Mouse (Mus musculus) intestine, embryonic 16.5 days (tissue): ENCODE results near the gene Rims4. TPM values are rescaled to one million over a fixed set of nuclear protein-coding genes. Genes with fewer than 3 reads are reported as not detected.

Experiments used
- ATAC-seq: fragments of 200-750 bp; cut with Nextera tagmentation; 2 replicates; pipeline ENCODE4 v1.8.0; 2017; ENCODE audit warnings: moderate TSS enrichment, moderate library complexity
- H3K27ac ChIP-seq: fragments of 300-500 bp; sonication (generic); 2 replicates; pipeline ENCODE4 v1.5.1; 2014; ENCODE audit warnings: mild to moderate bottlenecking, low read length
- H3K27me3 ChIP-seq: fragments of 300-500 bp; sonication (generic); replicated peaks from 2 replicates; pipeline ENCODE4 v1.6.1; 2014; ENCODE audit warnings: low read length, control low read depth, mixed read lengths; ENCODE audit not compliant: control insufficient read depth, insufficient read depth
- H3K36me3 ChIP-seq: fragments of 300-500 bp; sonication (generic); 2 replicates; pipeline ENCODE4 v1.6.1; 2014; ENCODE audit warnings: low read length, control low read depth; ENCODE audit not compliant: control insufficient read depth, insufficient read depth
- H3K4me1 ChIP-seq: fragments of 300-500 bp; sonication (generic); 2 replicates; pipeline ENCODE4 v1.6.1; 2014; ENCODE audit warnings: low read length, control low read depth, mixed read lengths; ENCODE audit not compliant: control insufficient read depth, insufficient read depth
- H3K4me2 ChIP-seq: fragments of 300-500 bp; sonication (generic); 2 replicates; pipeline ENCODE4 v1.6.1; 2014; ENCODE audit warnings: low read depth, low read length, control low read depth
- H3K4me3 ChIP-seq: fragments of 300-500 bp; sonication (generic); 2 replicates; pipeline ENCODE4 v1.5.1; 2014; ENCODE audit warnings: mild to moderate bottlenecking, low read length
- H3K9ac ChIP-seq: fragments of 300-500 bp; sonication (generic); 2 replicates; pipeline ENCODE4 v1.6.1; 2014; ENCODE audit warnings: low read depth, low read length
- H3K9me3 ChIP-seq: fragments of 300-500 bp; sonication (generic); 2 replicates; pipeline ENCODE4 v1.6.1; 2016; ENCODE audit warnings: low read length, control low read depth; ENCODE audit not compliant: control insufficient read depth
- WGBS: fragments of 180-500 bp; shearing (Covaris S2); extraction: QIAGEN DNeasy Blood & Tissue Kit; methylation state at CpG from one replicate; pipeline ENCODE4 v1.1.7; 2014; 5-methylcytosine and 5-hydroxymethylcytosine counted together
- polyA plus RNA-seq: library from polyadenylated mRNA; unstranded; fragments of >200 nt; fragmentation: Nextera tagmentation; extraction: Ambion mirVana; gene quantifications from 2 replicates; pipeline ENCODE4 v1.2.1, GENCODE M21; 2015

Gene Rims4
- polyA plus RNA-seq, 1 experiment from 2014 or later, result 0.35 TPM

DNA sequence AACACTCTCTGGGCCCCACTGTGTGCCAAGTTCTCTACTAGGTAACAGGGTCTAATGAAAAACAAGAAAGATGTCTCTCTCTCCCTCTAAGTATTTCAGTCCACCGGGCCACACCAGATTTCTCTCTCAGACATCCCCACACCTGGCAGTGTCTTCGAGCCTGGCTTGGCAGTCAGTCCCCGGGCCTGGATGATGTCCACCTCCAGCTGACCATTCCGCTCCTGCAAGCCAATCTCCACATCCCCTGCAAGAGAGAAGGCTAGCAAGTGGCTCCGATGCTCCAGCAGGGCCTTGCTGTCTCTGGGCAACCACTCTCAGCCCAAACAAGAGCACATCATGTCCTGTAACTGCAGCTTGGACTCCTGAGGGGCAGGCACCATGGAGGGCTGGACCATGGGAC is 53.2 kb downstream of the Rims4 start:
- Histone ChIP-seq H3K4me1 (no peaks in the 10 kb centered on the region), H3K27ac (no peak overlapping the region), H3K27me3 (no peaks in the 10 kb centered on the region), H3K36me3 (no peaks in the 10 kb centered on the region), H3K9me3 (no peaks in the 10 kb centered on the region), H3K4me3 (no peak overlapping the region), H3K9ac (no peak overlapping the region), H3K4me2 (no peak overlapping the region)
- WGBS, result 87% methylated on average over 5 of the region's 5 CpGs
- ATAC-seq, result no peak

DNA sequence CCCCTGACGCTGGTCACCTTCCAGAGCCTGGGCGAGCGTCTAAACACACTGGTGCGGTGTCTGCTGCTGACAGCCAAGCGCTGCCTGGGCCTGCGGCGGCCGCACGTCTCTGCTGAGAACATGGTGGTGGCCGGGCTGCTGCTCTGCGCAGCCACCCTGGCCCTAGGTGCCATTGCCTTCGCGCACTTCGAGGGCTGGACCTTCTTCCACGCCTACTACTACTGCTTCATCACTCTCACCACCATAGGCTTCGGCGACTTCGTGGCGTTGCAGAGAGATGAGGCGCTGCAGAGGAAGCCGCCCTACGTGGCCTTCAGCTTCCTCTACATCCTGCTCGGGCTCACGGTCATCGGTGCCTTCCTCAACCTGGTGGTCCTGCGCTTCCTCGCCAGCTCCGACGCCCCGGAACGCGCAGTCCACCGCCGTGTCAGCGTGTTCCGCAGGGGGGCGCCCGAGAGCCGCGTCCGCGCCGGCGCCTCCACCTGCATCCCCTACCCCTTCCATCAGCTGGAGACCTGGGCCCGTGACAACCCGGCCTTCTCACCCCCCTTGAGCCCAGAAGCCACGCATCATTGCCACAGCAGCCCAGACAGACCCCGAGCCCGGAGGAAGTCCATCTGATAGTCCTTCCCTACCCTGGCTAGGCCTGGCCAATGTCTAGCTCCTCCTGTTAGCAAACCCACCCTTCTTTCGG is 60.1 kb downstream of the Rims4 start:
- no peak overlapping the region for H3K27ac ChIP-seq
- no peaks in the 10 kb centered on the region for H3K36me3 ChIP-seq
- no peak overlapping the region for H3K4me3 ChIP-seq
- WGBS, result 12% methylated on average over 50 of the region's 50 CpGs
- ATAC-seq, result peak; percentile 40; the same call in 1 of the 2 replicates
- no peaks in the 10 kb centered on the region for H3K9me3 ChIP-seq
- peak overlapping the region; percentile 27; the same call in 1 of the 2 replicates for H3K4me2 ChIP-seq
- H3K4me1 ChIP-seq, result no peaks in the 10 kb centered on the region; the same call in 1 of the 2 replicates
- H3K27me3 ChIP-seq, result peaks cover 41% of the 10 kb centered on the region
- H3K9ac ChIP-seq, result no peak overlapping the region

DNA sequence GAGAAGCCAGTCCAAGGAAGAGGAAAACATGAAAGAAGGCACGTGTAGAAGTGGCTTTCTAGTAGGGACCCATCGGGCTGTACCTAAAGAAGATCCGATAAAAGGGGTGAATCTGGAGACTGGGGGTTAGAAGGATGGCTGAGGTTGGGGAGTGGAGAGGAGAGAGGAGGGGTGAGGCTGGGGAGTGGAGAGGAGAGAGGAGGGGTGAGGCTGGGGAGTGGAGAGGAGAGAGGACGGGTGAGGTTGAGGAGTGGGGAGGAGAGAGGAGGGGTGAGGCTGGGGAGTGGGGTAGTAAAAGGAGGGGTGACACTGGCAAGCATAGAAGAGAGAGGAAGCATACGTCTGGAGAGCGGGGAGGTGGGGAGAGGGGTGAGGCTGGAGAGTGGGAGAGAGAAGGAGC is 61.2 kb downstream of the Rims4 start:
- Histone ChIP-seq H3K36me3 (no peaks in the 10 kb centered on the region), H3K4me1 (no peaks in the 10 kb centered on the region; the same call in 1 of the 2 replicates), H3K9me3 (no peaks in the 10 kb centered on the region), H3K4me3 (no peak overlapping the region), H3K27ac (no peak overlapping the region), H3K9ac (no peak overlapping the region), H3K27me3 (peaks cover 49% of the 10 kb centered on the region), H3K4me2 (no peak overlapping the region)
- no peak for ATAC-seq
- 75% methylated on average over 6 of the region's 6 CpGs for WGBS

DNA sequence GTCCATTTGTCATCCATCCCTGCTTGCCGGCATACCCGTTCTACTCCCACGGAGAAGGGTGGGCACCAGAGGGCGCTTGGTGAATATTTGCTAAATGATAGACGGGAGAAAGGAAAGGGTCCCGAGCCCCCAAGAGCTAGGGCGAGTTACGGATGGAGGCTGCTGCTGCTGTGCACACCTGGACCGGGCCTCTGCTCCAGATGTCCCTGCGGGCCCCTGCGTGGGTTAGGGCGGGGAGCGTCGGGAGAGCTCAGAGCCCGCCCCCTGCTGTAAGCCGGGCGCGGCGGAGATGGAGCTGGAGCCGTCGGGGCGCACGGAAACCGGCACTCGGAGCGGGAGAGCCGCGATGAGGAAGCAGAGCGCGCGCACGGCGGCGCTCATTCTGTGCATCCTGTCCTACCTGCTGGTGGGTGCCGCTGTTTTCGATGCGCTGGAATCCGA is 65.0 kb downstream of the Rims4 start, which contains the start of gene Kcnk15:
TSS of gene Kcnk15 (plus strand) at position 191 of the 441 bp plus-strand sequence.
- no peaks in the 10 kb centered on the region; the same call in 1 of the 2 replicates for H3K4me1 ChIP-seq
- H3K27ac ChIP-seq, result no peak within 1 kb of the TSS
- peaks cover 59% of the 10 kb centered on the region for H3K27me3 ChIP-seq
- peak within 1 kb of the TSS; percentile 25 for H3K4me3 ChIP-seq
- 1% methylated on average over 38 of the region's 38 CpGs for WGBS
- H3K36me3 ChIP-seq, result no peaks in the 10 kb centered on the region
- no peaks in the 10 kb centered on the region for H3K9me3 ChIP-seq
- H3K4me2 ChIP-seq, result peak within 1 kb of the TSS; percentile 19
- no peak for ATAC-seq
- no peak within 1 kb of the TSS for H3K9ac ChIP-seq

DNA sequence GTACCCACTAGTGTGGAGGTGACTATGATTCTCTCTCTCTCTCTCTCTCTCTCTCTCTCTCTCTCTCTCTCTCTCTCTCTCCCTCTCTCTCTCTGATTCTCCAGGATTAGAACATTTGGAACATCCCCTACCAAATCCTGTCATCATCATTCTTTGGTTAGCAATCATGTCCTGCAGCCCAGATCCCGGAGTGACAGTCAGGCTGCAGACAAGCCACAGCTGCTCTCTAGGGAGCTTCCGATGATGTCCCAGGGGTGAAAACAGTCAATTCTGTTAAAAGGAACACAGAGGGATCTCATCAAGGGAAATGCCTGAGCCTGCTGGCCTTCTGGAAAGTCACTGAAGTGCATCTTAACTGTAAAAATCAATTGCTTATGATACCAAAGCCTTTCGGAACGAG is 76.4 kb downstream of the Rims4 start:
- H3K36me3 ChIP-seq, result no peaks in the 10 kb centered on the region
- H3K4me2 ChIP-seq, result no peak overlapping the region
- H3K9me3 ChIP-seq, result no peaks in the 10 kb centered on the region
- WGBS, result 64% methylated on average over 4 of the region's 4 CpGs
- H3K4me1 ChIP-seq, result no peaks in the 10 kb centered on the region
- H3K9ac ChIP-seq, result no peak overlapping the region
- H3K4me3 ChIP-seq, result no peak overlapping the region
- no peak overlapping the region for H3K27ac ChIP-seq
- no peak for ATAC-seq
- H3K27me3 ChIP-seq, result no peaks in the 10 kb centered on the region

DNA sequence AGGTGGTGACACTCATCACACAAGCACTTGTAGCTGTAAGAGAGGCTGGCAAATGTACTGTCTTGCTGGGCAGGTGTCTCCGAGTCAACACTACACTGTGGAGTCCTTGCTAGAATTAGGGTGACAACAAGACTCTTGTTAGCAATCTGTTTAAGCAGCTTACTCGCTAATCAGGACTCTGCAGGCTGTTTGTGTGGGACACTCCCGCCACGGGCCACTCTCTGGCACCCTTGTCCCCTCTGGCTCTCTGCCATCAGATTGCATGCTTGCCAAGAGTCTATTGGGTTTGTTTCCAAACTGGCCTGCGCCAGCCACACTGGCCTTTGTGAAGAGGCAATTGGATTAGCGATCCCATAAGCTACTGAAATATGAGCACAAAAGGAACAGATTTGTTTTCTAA is 79.0 kb downstream of the Rims4 start:
- no peak overlapping the region for H3K27ac ChIP-seq
- WGBS, result 59% methylated on average over 6 of the region's 6 CpGs
- ATAC-seq, result no peak
- H3K9me3 ChIP-seq, result no peaks in the 10 kb centered on the region
- H3K27me3 ChIP-seq, result no peaks in the 10 kb centered on the region
- H3K9ac ChIP-seq, result no peak overlapping the region
- no peak overlapping the region for H3K4me2 ChIP-seq
- no peak overlapping the region for H3K4me3 ChIP-seq
- no peaks in the 10 kb centered on the region for H3K4me1 ChIP-seq
- H3K36me3 ChIP-seq, result no peaks in the 10 kb centered on the region

DNA sequence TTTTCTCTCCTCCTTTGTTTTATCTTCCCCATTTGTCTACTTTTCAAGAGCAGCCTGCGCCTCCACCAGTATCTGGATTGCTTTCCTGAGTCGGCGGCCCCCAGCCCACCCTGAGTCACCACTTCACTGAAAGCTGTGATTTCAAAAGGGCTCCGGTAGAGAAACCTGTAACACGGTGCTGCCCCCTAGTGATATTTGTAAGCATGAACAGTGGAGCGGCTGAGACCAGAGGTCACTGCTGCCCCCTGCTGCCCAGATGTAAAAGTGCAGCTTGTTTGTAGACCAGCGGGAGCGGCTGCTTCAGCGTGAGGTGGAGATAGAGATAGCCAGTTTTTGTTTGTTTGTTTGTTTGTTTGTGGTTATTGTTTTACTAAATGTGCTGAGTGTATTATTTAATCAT is 80.4 kb downstream of the Rims4 start:
- Histone ChIP-seq H3K27ac (no peak overlapping the region), H3K4me1 (no peaks in the 10 kb centered on the region), H3K4me3 (no peak overlapping the region), H3K9ac (no peak overlapping the region), H3K36me3 (no peaks in the 10 kb centered on the region), H3K9me3 (no peaks in the 10 kb centered on the region), H3K27me3 (no peaks in the 10 kb centered on the region), H3K4me2 (no peak overlapping the region)
- 0 out of 2 replicates have a peak, but pooled peaks have one; percentile 26 for ATAC-seq
- 24% methylated on average over 9 of the region's 9 CpGs for WGBS

DNA sequence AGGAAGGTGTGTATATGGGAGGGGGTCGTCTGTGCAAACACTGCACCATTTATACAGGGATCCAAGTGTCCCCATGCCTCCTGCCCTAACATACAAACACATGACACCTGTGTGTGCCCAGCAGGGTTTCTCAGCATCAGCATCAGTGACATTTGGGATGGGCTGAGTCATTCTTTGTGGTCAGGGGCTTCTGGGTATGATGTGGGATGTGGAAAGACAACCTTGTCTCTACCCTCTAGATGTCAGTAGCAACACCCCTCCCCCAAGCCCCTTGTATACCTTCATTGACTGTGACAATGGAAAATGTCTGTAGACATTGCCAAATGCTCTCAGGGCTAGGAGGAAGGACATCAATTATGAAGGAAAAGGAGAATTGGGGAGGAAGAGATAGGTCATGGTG is 87.3 kb downstream of the Rims4 start:
- Histone ChIP-seq H3K36me3 (no peaks in the 10 kb centered on the region), H3K4me3 (no peak overlapping the region), H3K9me3 (no peaks in the 10 kb centered on the region), H3K4me1 (no peaks in the 10 kb centered on the region), H3K27ac (no peak overlapping the region), H3K9ac (no peak overlapping the region), H3K27me3 (no peaks in the 10 kb centered on the region), H3K4me2 (no peak overlapping the region)
- 59% methylated on average over 1 of the region's 1 CpGs for WGBS
- ATAC-seq, result no peak

DNA sequence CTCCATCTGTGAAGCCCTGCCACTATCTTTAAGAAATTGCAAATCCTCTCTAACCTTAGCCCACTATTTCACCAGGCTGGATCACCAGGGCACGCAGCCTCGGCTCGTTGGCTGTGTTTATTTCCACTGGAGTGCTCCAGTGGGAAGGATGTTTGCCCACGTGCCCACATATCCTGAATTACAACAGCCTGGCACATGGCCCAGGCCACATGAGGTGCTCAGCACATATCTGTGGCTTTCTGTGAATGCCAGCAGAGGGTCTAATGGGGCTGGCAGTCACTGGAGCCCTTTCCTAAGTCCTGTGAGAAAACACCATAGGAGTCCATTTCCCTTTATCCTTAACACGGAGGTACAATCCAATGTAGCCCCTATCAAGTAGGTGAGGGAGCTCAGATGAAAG is 92.0 kb downstream of the Rims4 start:
- H3K4me3 ChIP-seq, result no peak overlapping the region
- no peak overlapping the region for H3K27ac ChIP-seq
- H3K4me1 ChIP-seq, result no peaks in the 10 kb centered on the region
- H3K27me3 ChIP-seq, result no peaks in the 10 kb centered on the region
- H3K36me3 ChIP-seq, result no peaks in the 10 kb centered on the region
- H3K9ac ChIP-seq, result no peak overlapping the region
- H3K9me3 ChIP-seq, result no peaks in the 10 kb centered on the region
- no peak for ATAC-seq
- WGBS, result 69% methylated on average over 5 of the region's 5 CpGs
- no peak overlapping the region for H3K4me2 ChIP-seq

DNA sequence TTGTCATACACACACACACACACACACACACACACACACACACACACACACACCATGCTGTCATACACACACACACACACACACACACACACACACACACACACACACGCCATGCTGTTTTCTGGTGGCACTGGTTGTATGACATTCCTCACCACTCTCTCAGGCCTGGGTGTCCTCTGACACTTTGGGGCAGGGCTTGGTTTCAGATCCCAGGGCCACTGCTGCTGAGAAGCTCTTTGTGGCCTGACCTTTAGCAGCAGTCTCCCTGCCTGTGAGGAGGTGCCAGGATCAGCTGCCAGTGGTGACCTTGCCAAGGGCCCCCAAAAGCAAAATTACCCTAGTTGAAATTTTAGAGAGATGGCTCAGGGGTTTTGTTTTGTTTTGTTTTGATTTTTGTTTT is 92.6 kb downstream of the Rims4 start:
- 73% methylated on average over 1 of the region's 1 CpGs for whole genome bisulfite sequencing
- no peak overlapping the region for H3K27ac ChIP-seq
- H3K4me1 ChIP-seq, result no peaks in the 10 kb centered on the region
- no peaks in the 10 kb centered on the region for H3K9me3 ChIP-seq
- ATAC-seq, result no peak
- no peak overlapping the region for H3K9ac ChIP-seq
- H3K4me3 ChIP-seq, result no peak overlapping the region
- H3K27me3 ChIP-seq, result no peaks in the 10 kb centered on the region
- no peaks in the 10 kb centered on the region for H3K36me3 ChIP-seq
- no peak overlapping the region for H3K4me2 ChIP-seq
